Mouse (Mus musculus): Measurements from ENCODE around the gene Eomes. TPM values are rescaled to one million over a fixed set of nuclear protein-coding genes. Genes with fewer than 3 reads are reported as not detected.

The Eomes gene
- total and polyA plus RNA-seq, 3 experiments, result not detected

DNA sequence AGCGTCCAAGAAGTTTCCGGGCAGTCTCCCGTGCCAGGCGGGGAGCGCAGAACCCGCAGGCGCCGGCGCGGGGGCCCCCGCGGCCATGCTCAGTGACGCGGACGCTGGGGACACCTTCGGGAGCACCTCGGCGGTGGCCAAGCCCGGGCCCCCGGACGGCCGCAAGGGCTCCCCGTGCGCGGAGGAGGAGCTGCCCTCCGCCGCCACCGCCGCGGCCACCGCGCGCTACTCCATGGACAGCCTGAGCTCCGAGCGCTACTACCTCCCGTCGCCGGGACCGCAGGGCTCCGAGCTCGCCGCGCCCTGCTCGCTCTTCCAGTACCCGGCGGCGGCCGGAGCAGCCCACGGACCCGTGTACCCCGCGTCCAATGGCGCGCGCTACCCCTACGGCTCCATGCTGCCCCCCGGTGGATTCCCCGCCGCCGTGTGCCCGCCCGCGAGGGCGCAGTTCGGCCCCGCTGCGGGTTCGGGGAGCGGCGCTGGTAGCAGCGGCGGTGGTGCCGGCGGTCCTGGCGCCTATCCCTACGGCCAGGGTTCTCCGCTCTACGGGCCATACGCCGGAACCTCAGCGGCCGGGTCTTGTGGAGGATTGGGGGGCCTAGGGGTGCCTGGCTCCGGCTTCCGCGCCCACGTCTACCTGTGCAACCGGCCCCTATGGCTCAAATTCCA lies 961 bp downstream of the Eomes start:
- Histone ChIP-seq H3K27me3 (replicated peaks) (no peaks in the 10 kb centered on the region), H3K9ac (ENCODE audit: insufficient read depth, low read depth) (no peak overlapping the region)
- dilution Hi-C loops (cut with MboI; ENCODE audit: extremely low pct_ligation_motif_present, extremely low pct_unique_long_range_greater_than_20kb, low sequenced_read_pairs), result no loop called here

DNA sequence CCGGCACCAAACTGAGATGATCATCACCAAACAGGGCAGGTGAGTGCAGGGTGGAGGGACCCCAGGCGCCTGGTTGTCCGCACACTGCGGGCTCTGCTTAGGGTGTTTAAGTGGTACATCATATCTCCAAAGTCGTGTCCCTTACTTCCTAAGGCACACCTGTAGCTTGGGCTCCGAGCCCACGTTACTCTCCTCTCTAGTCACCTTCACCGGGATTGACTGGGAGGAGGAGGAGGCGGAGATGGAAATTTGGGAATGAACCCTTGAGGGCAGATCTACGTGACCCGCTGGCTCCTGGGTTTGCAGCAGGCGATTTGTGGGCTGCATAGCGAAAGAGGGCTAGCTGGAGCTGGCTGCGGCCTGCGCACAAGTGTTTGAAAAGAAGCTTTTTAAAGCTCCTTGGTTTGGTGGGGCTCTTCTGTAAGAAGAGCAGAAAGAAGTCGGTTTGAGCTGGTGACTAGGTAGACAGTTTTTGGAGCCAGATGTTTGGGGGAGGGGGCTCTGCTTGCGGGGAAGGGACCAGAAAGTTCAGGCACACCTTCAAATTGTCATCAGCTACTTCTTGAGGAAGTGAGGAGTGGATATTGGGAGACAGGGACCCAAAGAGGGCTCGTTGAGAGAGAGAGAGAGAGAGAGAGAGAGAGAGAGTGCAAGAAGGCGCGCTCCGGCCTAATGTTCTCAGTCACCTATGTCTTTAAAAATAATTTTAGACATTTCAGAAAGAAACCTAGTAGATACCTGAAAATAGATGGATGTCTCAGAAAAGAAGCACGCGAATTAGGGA lies 1.7 kb downstream of the Eomes start:
- dilution Hi-C loops (cut with MboI; ENCODE audit: extremely low pct_ligation_motif_present, extremely low pct_unique_long_range_greater_than_20kb, low sequenced_read_pairs) (no loop called here), in situ Hi-C loops (cut with MboI; ENCODE audit: low pct_ligation_motif_present, low pct_unique_long_range_greater_than_20kb, low sequenced_read_pairs) (loop anchor here (25.0 kb wide), 1 partner anchor 417 kb away; no protein-coding TSS in a partner anchor)
- H3K4me2 ChIP-seq (ENCODE audit: insufficient read depth, low read depth, poor library complexity, severe bottlenecking), result no peak overlapping the region
- no peaks in the 10 kb centered on the region for H3K36me3 ChIP-seq (replicated peaks in 1 of 2; ENCODE audit: control insufficient read depth in 1 of 2, insufficient read depth in 1 of 2, low read length in 1 of 2)
- H3K79me2 ChIP-seq (replicated peaks; ENCODE audit: control insufficient read depth, extremely low read depth, insufficient read depth, poor library complexity, severe bottlenecking), result no peaks in the 10 kb centered on the region
- no peaks in the 10 kb centered on the region for H3K27me3 ChIP-seq (replicated peaks)
- H3K27ac ChIP-seq (ENCODE audit: insufficient read depth, low read depth), result no peak overlapping the region
- no peak overlapping the region for H3K4me3 ChIP-seq (replicated peaks in 1 of 3; ENCODE audit: low read depth in 2 of 3, low read length in 2 of 3, poor library complexity in 1 of 3)
- peaks cover 13% of the 10 kb centered on the region for H3K9me3 ChIP-seq (replicated peaks; ENCODE audit: low read length)
- peaks cover 0 to 2% of the 10 kb centered on the region in 2 experiments; a peak in 2 of 4 replicates for H3K4me1 ChIP-seq (ENCODE audit: control insufficient read depth in 1 of 2, insufficient read depth in 2 of 2)
- TF ChIP-seq MAZ (IDR thresholded peaks at IDR 0.05; ENCODE audit: low read depth, low read length), result no peak
- TF ChIP-seq UBTF (IDR thresholded peaks at IDR 0.05; ENCODE audit: low read depth, low read length), result no peak
- TF ChIP-seq ETS1 (conservative IDR thresholded peaks at IDR 0.05; ENCODE audit: low read depth, low read length), result no peak
- TF ChIP-seq EP300 (IDR thresholded peaks at IDR 0.05; ENCODE audit: low read length), result no peak
- no peak overlapping the region for H3K9ac ChIP-seq (ENCODE audit: insufficient read depth, low read depth)
- no peak for DNase-seq (ENCODE audit: extremely low read depth)

More for the DNA sequence above, 961 bp downstream of the Eomes start:
- Histone ChIP-seq H3K79me2 (replicated peaks; ENCODE audit: control insufficient read depth, extremely low read depth, insufficient read depth, poor library complexity, severe bottlenecking) (no peaks in the 10 kb centered on the region), H3K9me3 (replicated peaks; ENCODE audit: low read length) (peaks cover 13% of the 10 kb centered on the region), H3K4me3 (replicated peaks in 1 of 3; ENCODE audit: low read depth in 2 of 3, low read length in 2 of 3, poor library complexity in 1 of 3) (no peak overlapping the region), H3K36me3 (replicated peaks in 1 of 2; ENCODE audit: control insufficient read depth in 1 of 2, insufficient read depth in 1 of 2, low read length in 1 of 2) (no peaks in the 10 kb centered on the region), H3K4me1 (ENCODE audit: control insufficient read depth in 1 of 2, insufficient read depth in 2 of 2) (peaks cover 0 to 2% of the 10 kb centered on the region in 2 experiments; a peak in 2 of 4 replicates), H3K27ac (ENCODE audit: insufficient read depth, low read depth) (no peak overlapping the region), H3K4me2 (ENCODE audit: insufficient read depth, low read depth, poor library complexity, severe bottlenecking) (no peak overlapping the region)
- no peak for DNase-seq (ENCODE audit: extremely low read depth)
- in situ Hi-C loops (cut with MboI; ENCODE audit: low pct_ligation_motif_present, low pct_unique_long_range_greater_than_20kb, low sequenced_read_pairs), result loop anchor here (25.0 kb wide), 1 partner anchor 417 kb away; no protein-coding TSS in a partner anchor
- TF ChIP-seq BHLHE40 (IDR thresholded peaks at IDR 0.05; ENCODE audit: low read depth, low read length), result no peak
- no peak for TF ChIP-seq GABPA (IDR thresholded peaks at IDR 0.05; ENCODE audit: insufficient replicate concordance, low read depth, low read length)
- TF ChIP-seq SIN3A (IDR thresholded peaks at IDR 0.05; ENCODE audit: low read length), result no peak
- TF ChIP-seq PAX5 (IDR thresholded peaks at IDR 0.05; ENCODE audit: low read length), result no peak
- TF ChIP-seq ZNF384 (IDR thresholded peaks at IDR 0.05; ENCODE audit: low read depth, low read length), result no peak
- TF ChIP-seq ZMIZ1 (IDR thresholded peaks at IDR 0.05; ENCODE audit: low read depth, low read length), result no peak
- TF ChIP-seq ZC3H11A (IDR thresholded peaks at IDR 0.05; ENCODE audit: low read depth, low read length), result no peak
- no peak for TF ChIP-seq MAFK (IDR thresholded peaks at IDR 0.05; ENCODE audit: insufficient replicate concordance, low read length)
- TF ChIP-seq MXI1 (IDR thresholded peaks at IDR 0.05; ENCODE audit: low read depth, low read length), result no peak
- no peak for TF ChIP-seq USF1 (IDR thresholded peaks at IDR 0.05; ENCODE audit: low read depth, low read length)
- TF ChIP-seq ZKSCAN1 (IDR thresholded peaks at IDR 0.05; ENCODE audit: borderline replicate concordance, low read depth, low read length), result no peak
- no peak for TF ChIP-seq MAX (IDR thresholded peaks at IDR 0.05; ENCODE audit: low read length)
- no peak for TF ChIP-seq SMC3 (IDR thresholded peaks at IDR 0.05; ENCODE audit: low read depth, low read length)
- TF ChIP-seq MAZ (IDR thresholded peaks at IDR 0.05; ENCODE audit: low read depth, low read length), result no peak
- no peak for TF ChIP-seq RAD21 (IDR thresholded peaks at IDR 0.05; ENCODE audit: low read depth, low read length)
- no peak for TF ChIP-seq JUND (conservative IDR thresholded peaks at IDR 0.05; ENCODE audit: low read depth, low read length)
- no peak for TF ChIP-seq E2F4 (IDR thresholded peaks at IDR 0.05; ENCODE audit: insufficient replicate concordance, low read depth, low read length)
- TF ChIP-seq HCFC1 (IDR thresholded peaks at IDR 0.05; ENCODE audit: low read depth, low read length), result no peak
- no peak for TF ChIP-seq USF2 (conservative IDR thresholded peaks at IDR 0.05; ENCODE audit: low read depth, low read length)

Data from CH12.LX (cell line).